Mouse (Mus musculus) ES-E14 (cell line): ENCODE data around the gene Epas1.

Source experiments
- CHD2 ChIP-seq: IDR thresholded peaks from 2 replicates; pipeline ENCODE4 v1.6.1; 2014; ENCODE audit warnings: mild to moderate bottlenecking, low read depth, low read length, inconsistent platforms
- HCFC1 ChIP-seq: IDR thresholded peaks from 2 replicates; pipeline ENCODE4 v1.6.1; 2012; ENCODE audit warnings: low read length, inconsistent platforms, borderline replicate concordance; ENCODE audit not compliant: insufficient read depth
- MAFK ChIP-seq: IDR thresholded peaks from 2 replicates; pipeline ENCODE4 v1.6.1; 2014; ENCODE audit warnings: mild to moderate bottlenecking, low read depth, low read length, inconsistent platforms; ENCODE audit not compliant: insufficient read depth
- ZC3H11A ChIP-seq: IDR thresholded peaks from 2 replicates; pipeline ENCODE4 v1.6.1; 2012; ENCODE audit warnings: low read depth, mild to moderate bottlenecking, inconsistent platforms, low read length, borderline replicate concordance
- ZNF384 ChIP-seq: IDR thresholded peaks from 2 replicates; pipeline ENCODE4 v1.6.1; 2012; ENCODE audit warnings: low read depth, low read length, inconsistent platforms

- TF ChIP-seq MAFK, result no peak
- no peak for TF ChIP-seq CHD2
- no peak for TF ChIP-seq ZNF384
- no peak for TF ChIP-seq HCFC1
- TF ChIP-seq ZC3H11A, result no peak
These were observed 48.4 kb downstream of the Epas1 start for GRCm38 (mm10) chr17:86801876-86802275.
